Mouse (Mus musculus): ENCODE results near the gene Oaz1.
"Not testable (repeated sequence)": the region's sequence is repeated elsewhere in the genome, so short reads cannot be mapped to it uniquely, and the experiment has no call there.

Oaz1 gene

GRCm38 (mm10) chr10:80822528-80822927, 3.9 kb upstream of the Oaz1 start:
- DNase-seq (ENCODE audit: low read depth in 1 of 2, low spot score in 2 of 2): no peak

- DNase-seq (ENCODE audit: low read depth in 1 of 2, low spot score in 2 of 2): no peak
Observed at GRCm38 (mm10) chr10:80823316-80823715, 3.1 kb upstream of the Oaz1 start.

GRCm38 (mm10) chr10:80823847-80824643, 2.4 kb upstream of the Oaz1 start:
- DNase-seq (ENCODE audit: low read depth in 1 of 2, low spot score in 2 of 2): no peak

- no peak for DNase-seq (ENCODE audit: low read depth in 1 of 2, low spot score in 2 of 2)
Observed at GRCm38 (mm10) chr10:80824827-80825226, 1.6 kb upstream of the Oaz1 start.

GRCm38 (mm10) chr10:80827063-80827869, 810 bp downstream of the Oaz1 start:
- no peak for DNase-seq (ENCODE audit: low read depth in 1 of 2, low spot score in 2 of 2)

GRCm38 (mm10) chr10:80827870-80828420, 1.5 kb downstream of the Oaz1 start:
- no peak for DNase-seq (ENCODE audit: low read depth in 1 of 2, low spot score in 2 of 2)

- DNase-seq (ENCODE audit: low read depth in 1 of 2, low spot score in 2 of 2): not testable (repeated sequence)
Observed at GRCm38 (mm10) chr10:80828587-80828986, 2.1 kb downstream of the Oaz1 start.

- no peak for DNase-seq (ENCODE audit: low read depth in 1 of 2, low spot score in 2 of 2)
Observed at GRCm38 (mm10) chr10:80829359-80830278, 3.2 kb downstream of the Oaz1 start.

GRCm38 (mm10) chr10:80831136-80831535, 4.7 kb downstream of the Oaz1 start:
- no peak for DNase-seq (ENCODE audit: low read depth in 1 of 2, low spot score in 2 of 2)

- DNase-seq (ENCODE audit: low read depth in 1 of 2, low spot score in 2 of 2): no peak
Observed at GRCm38 (mm10) chr10:80832818-80833217, 6.4 kb downstream of the Oaz1 start.

GRCm38 (mm10) chr10:80835617-80836016, 9.2 kb downstream of the Oaz1 start:
- no peak for DNase-seq (ENCODE audit: low read depth in 1 of 2, low spot score in 2 of 2)

GRCm38 (mm10) chr10:80836949-80837379, 10.5 kb downstream of the Oaz1 start:
- DNase-seq (ENCODE audit: low read depth in 1 of 2, low spot score in 2 of 2): no peak

GRCm38 (mm10) chr10:80837827-80838226, 11.4 kb downstream of the Oaz1 start:
- no peak for DNase-seq (ENCODE audit: low read depth in 1 of 2, low spot score in 2 of 2)

- DNase-seq (ENCODE audit: low read depth in 1 of 2, low spot score in 2 of 2): no peak
Observed at GRCm38 (mm10) chr10:80838346-80838912, 12.0 kb downstream of the Oaz1 start.

GRCm38 (mm10) chr10:80839848-80840247, 13.4 kb downstream of the Oaz1 start:
- DNase-seq (ENCODE audit: low read depth in 1 of 2, low spot score in 2 of 2): no peak

GRCm38 (mm10) chr10:80841685-80842084, 15.2 kb downstream of the Oaz1 start:
- DNase-seq (ENCODE audit: low read depth in 1 of 2, low spot score in 2 of 2): no peak

GRCm38 (mm10) chr10:80842334-80842733, 15.9 kb downstream of the Oaz1 start:
- no peak for DNase-seq (ENCODE audit: low read depth in 1 of 2, low spot score in 2 of 2)

GRCm38 (mm10) chr10:80843087-80843930, 16.9 kb downstream of the Oaz1 start:
- no peak for DNase-seq (ENCODE audit: low read depth in 1 of 2, low spot score in 2 of 2)

- no peak for DNase-seq (ENCODE audit: low read depth in 1 of 2, low spot score in 2 of 2)
Observed at GRCm38 (mm10) chr10:80843931-80844547, 17.6 kb downstream of the Oaz1 start, which contains the start of gene Lingo3. Lingo3 (minus strand) TSS chr10:80844039.
